Mouse (Mus musculus): ENCODE measurements at regions not wholly inside any gene's neighbourhood (a gene's known extent, or its start where the extent isn't known, plus 50 kb on each side); places are given as distances from the start of the nearest gene placed in this dataset.

DNA sequence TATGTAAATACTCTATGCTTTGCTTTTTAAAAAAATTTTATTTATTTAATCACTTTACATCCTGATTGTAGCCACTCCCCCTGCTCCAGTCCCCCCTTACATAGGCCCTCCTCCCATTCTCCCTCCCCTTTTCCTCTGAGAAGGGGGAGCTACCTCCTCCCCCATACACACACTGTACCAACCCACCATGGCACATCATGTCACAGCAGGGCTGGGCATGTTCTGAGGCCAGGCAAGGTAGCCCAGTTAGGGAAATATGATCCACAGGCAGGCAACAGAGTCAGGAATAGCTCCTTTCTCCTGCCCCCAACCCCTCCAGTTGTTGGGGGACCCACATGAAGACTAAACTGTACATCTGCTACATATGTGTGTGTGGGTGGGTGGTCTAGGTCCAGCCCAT is 1130.7 kb upstream of the Gulo start:
- DNase-seq (ENCODE audit: low read depth, low spot score) = no peak

GRCm38 (mm10) chr14:67139152-67139551 is 1130.1 kb upstream of the Gulo start:
- DNase-seq (ENCODE audit: low read depth, low spot score) = no peak

DNA sequence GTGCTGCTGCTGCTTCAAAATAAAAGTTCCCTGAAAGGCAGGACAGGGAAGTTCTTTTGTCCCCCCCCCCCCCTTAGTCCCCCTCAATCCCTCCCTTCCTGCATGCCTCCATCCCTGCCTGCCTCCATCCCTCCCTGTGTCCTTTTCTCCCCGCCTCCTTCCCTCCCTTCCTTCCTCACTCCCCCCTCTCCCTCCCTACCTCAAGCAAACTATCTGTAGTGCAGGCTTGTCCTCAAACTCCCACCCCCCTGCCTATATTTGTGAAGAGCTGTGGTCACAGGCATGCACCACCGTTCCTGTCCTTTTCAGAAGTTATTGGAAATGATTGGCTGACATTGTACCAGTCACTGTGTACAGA is 1127.1 kb upstream of the Gulo start:
- no peak for DNase-seq (ENCODE audit: low read depth, low spot score)

- DNase-seq (ENCODE audit: low read depth, low spot score) = peak; percentile 96
Measured at GRCm38 (mm10) chr14:67135221-67136140, 1126.5 kb upstream of the Gulo start.

- peak; percentile 63 for DNase-seq (ENCODE audit: low read depth, low spot score)
Measured at GRCm38 (mm10) chr14:67133221-67133620, 1124.2 kb upstream of the Gulo start.

DNA sequence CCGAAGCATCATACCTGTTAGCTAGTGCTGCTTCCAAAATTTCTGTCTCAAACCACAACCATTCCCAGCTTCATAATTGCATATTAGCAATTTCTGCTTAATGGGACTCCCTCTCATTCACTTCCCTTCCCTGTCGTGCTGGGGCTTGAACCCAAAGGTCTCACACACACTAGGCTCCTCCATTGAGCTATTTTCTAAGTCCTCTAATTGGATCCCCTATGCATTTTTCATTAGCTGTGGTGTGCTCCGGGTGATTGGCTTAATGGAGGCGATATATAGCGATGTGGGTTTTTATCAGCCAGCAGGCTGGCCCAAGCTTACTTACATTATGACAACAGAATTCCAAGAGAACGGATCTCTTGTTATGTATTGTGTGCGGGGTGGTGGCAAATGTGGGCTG is 1118.1 kb upstream of the Gulo start:
- DNase-seq (ENCODE audit: low read depth, low spot score) = no peak

DNA sequence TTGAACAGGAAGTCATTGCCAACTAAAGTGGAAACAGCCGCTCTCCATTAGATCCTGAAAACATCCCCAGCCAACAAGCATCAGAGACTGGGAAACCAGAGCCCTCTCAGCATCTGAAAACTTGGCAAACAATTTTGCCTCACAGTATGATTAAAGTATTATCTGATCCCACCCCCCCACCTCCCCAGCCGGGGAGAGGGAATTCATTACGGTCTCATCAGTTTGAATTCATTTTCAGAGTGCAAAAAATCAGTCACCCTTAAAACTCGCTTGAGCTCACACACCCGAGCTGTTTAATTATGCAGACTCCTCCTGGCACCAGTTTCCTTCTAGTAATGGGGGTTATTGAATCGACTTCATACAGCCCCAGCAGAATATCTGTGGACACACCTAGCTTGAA is 1117.2 kb upstream of the Gulo start:
- DNase-seq (ENCODE audit: low read depth, low spot score) = no peak

DNA sequence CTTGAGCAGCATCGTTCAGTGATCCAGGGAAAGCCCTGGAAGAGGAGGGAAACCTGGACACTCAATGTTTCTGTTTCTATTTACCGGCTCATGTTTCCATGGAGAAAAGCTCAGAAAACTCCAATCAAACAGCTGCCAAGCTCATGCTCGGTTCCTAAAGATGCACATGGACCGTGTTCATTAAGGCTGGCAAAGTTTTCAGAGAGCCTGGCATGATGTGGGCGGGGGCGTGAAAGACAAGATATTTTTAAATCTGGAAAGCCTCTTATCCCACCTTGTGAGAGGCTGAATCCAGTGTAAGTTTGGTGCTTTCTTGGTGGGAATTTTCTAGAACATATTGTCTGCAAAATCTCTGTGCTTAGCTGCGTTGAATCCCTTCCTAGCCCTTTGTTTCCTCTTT is 1114.3 kb upstream of the Gulo start:
- peak; percentile 86 for DNase-seq (ENCODE audit: low read depth, low spot score)
